ENCODE assay signal across 7 mouse cellular contexts in genomic region chr4:120826418-120826817, GRCm38 (mm10). TPM values are rescaled to one million over a fixed set of nuclear protein-coding genes. Genes with fewer than 3 reads are reported as not detected.
DNase-seq lines count a peak whose midpoint lies in the region; ATAC-seq lines count a peak whose summit lies in the region.

No protein-coding gene starts in this region.

- H3K4me1 ChIP-seq in kidney, embryonic 14.5 days (ENCODE audit: control insufficient read depth, insufficient read depth, low read length) = peaks cover 13% of the 10 kb centered on the region
- peaks cover 9% of the 10 kb centered on the region for H3K4me1 ChIP-seq in embryonic facial prominence, embryonic 10.5 days
- peaks cover 6% of the 10 kb centered on the region for H3K4me1 ChIP-seq in intestine, embryonic 16.5 days (ENCODE audit: control insufficient read depth, insufficient read depth, low read length)

- 94% methylated on average over 6 of the region's 6 CpGs for WGBS in kidney, embryonic 14.5 days
- WGBS in embryonic facial prominence, embryonic 10.5 days = 92% methylated on average over 6 of the region's 6 CpGs
- 86% methylated on average over 6 of the region's 6 CpGs for WGBS in intestine, embryonic 16.5 days

- H3K4me3 ChIP-seq in kidney, embryonic 14.5 days (ENCODE audit: low read length) = no peak overlapping the region
- H3K4me3 ChIP-seq in embryonic facial prominence, embryonic 10.5 days = peak overlapping the region; percentile 85; the same call in 1 of the 2 replicates
- no peak overlapping the region for H3K4me3 ChIP-seq in intestine, embryonic 16.5 days (ENCODE audit: low read length)

- H3K27ac ChIP-seq in kidney, embryonic 14.5 days (ENCODE audit: low read depth, low read length) = peak overlapping the region; percentile 100; the same call in 1 of the 2 replicates
- no peak overlapping the region for H3K27ac ChIP-seq in embryonic facial prominence, embryonic 10.5 days (replicated peaks)
- H3K27ac ChIP-seq in intestine, embryonic 16.5 days (ENCODE audit: low read length) = peak overlapping the region; percentile 85; the same call in 1 of the 2 replicates

- H3K4me2 ChIP-seq in kidney, embryonic 14.5 days (replicated peaks; ENCODE audit: low read depth, low read length) = no peak overlapping the region; the same call in 1 of the 2 replicates
- H3K4me2 ChIP-seq in intestine, embryonic 16.5 days (ENCODE audit: low read depth, low read length) = no peak overlapping the region

- H3K36me3 ChIP-seq in kidney, embryonic 14.5 days (ENCODE audit: control insufficient read depth, insufficient read depth, low read length) = no peaks in the 10 kb centered on the region
- H3K36me3 ChIP-seq in embryonic facial prominence, embryonic 10.5 days (replicated peaks) = peaks cover 8% of the 10 kb centered on the region
- H3K36me3 ChIP-seq in intestine, embryonic 16.5 days (ENCODE audit: control insufficient read depth, insufficient read depth, low read length) = no peaks in the 10 kb centered on the region

- intact Hi-C loops in gastrocnemius, postnatal 14 days (cut with DNase I; ENCODE audit: low total_unique reads) = no loop called here

- H3K27me3 ChIP-seq in kidney, embryonic 14.5 days (ENCODE audit: control insufficient read depth, insufficient read depth, low read length) = no peaks in the 10 kb centered on the region
- H3K27me3 ChIP-seq in embryonic facial prominence, embryonic 10.5 days (replicated peaks; ENCODE audit: low read depth, poor library complexity, severe bottlenecking) = no peaks in the 10 kb centered on the region
- H3K27me3 ChIP-seq in intestine, embryonic 16.5 days (replicated peaks; ENCODE audit: control insufficient read depth, insufficient read depth, low read length) = no peaks in the 10 kb centered on the region

- no peak overlapping the region for H3K9ac ChIP-seq in kidney, embryonic 14.5 days (ENCODE audit: low read depth, low read length)
- 0 out of 2 replicates have a peak overlapping the region, but pooled peaks have one; percentile 58 for H3K9ac ChIP-seq in intestine, embryonic 16.5 days (ENCODE audit: low read depth, low read length)

- DNase-seq in kidney, adult 18-20 months = no peak
- DNase-seq in embryonic facial prominence, embryonic 10.5 days (ENCODE audit: low spot score) = no peak
- DNase-seq in neural tube, embryonic 10.5 days (ENCODE audit: extremely low spot score, low spot score) = peak; percentile 13
- no peak for DNase-seq in spleen, postnatal 14 days (ENCODE audit: low spot score in 2 of 2)
- no peak for DNase-seq in gastrocnemius, postnatal 14 days

- ATAC-seq in kidney, embryonic 14.5 days (ENCODE audit: low FRiP score, low TSS enrichment) = no peak
- no peak for ATAC-seq in intestine, embryonic 16.5 days

- H3K9me3 ChIP-seq in kidney, embryonic 14.5 days (ENCODE audit: control insufficient read depth, low read length) = no peaks in the 10 kb centered on the region
- no peaks in the 10 kb centered on the region for H3K9me3 ChIP-seq in embryonic facial prominence, embryonic 10.5 days
- H3K9me3 ChIP-seq in intestine, embryonic 16.5 days (ENCODE audit: control insufficient read depth, low read length) = no peaks in the 10 kb centered on the region

RNA-seq across cellular contexts. Expression of gene Nfyc, which starts 5.0 kb away (rescaled TPM):
- 106 and 133 TPM in 2 replicates for polyA plus RNA-seq in kidney, embryonic 14.5 days (2014; fragmentation: Nextera tagmentation; extraction: Ambion mirVana)
- 126 and 128 TPM in 2 replicates for polyA plus RNA-seq in embryonic facial prominence, embryonic 10.5 days (2016; fragmentation: Nextera tagmentation; extraction: Ambion mirVana)
- polyA plus RNA-seq in intestine, embryonic 16.5 days (2015; fragmentation: Nextera tagmentation; extraction: Ambion mirVana) = 82.0 and 85.8 TPM in 2 replicates
- total RNA-seq in gastrocnemius, postnatal 14 days (2021) = 10 to 100 TPM; 43.7 to 44.3 TPM

RNA-seq across cellular contexts. Expression of gene Rims3, which starts 28.2 kb away (rescaled TPM):
- polyA plus RNA-seq in kidney, embryonic 14.5 days (2014; fragmentation: Nextera tagmentation; extraction: Ambion mirVana) = 0.21 and 0.31 TPM in 2 replicates
- 1.8 and 2.4 TPM in 2 replicates for polyA plus RNA-seq in embryonic facial prominence, embryonic 10.5 days (2016; fragmentation: Nextera tagmentation; extraction: Ambion mirVana)
- 0.82 and 0.88 TPM in 2 replicates for polyA plus RNA-seq in intestine, embryonic 16.5 days (2015; fragmentation: Nextera tagmentation; extraction: Ambion mirVana)
- under 1 TPM in 1 of 2 experiments, not detected in 1; 0.06 TPM for total RNA-seq in gastrocnemius, postnatal 14 days (2021)
